Mouse (Mus musculus): ENCODE results near the gene Nectin2.

- TF ChIP-seq CTCF (IDR thresholded peaks at IDR 0.05) (no peak), POLR2A (IDR thresholded peaks at IDR 0.05; ENCODE audit: insufficient read depth, low read depth, low read length) (no peak)
Measured at GRCm38 (mm10) chr7:19683771-19684201, 66.5 kb downstream of the Nectin2 start.
